Mouse (Mus musculus) small intestine, adult 2 months (tissue): Measurements from ENCODE around the gene Nr5a1.

Source experiments
- CTCF ChIP-seq: fragments of 200-500 bp; IDR thresholded peaks from 2 replicates; pipeline ENCODE4 v1.5.1; 2012; ENCODE audit warnings: low read depth, mild to moderate bottlenecking, control low read depth, inconsistent platforms, low read length, moderate library complexity, mixed read lengths; ENCODE audit not compliant: insufficient replicate concordance, insufficient read length; ENCODE audit errors: extremely low read depth
- POLR2A ChIP-seq: fragments of 200-500 bp; IDR thresholded peaks from 2 replicates; pipeline ENCODE4 v1.6.1; 2012; ENCODE audit warnings: low read depth, mild to moderate bottlenecking, control low read depth, inconsistent platforms, low read length, moderate library complexity

DNA sequence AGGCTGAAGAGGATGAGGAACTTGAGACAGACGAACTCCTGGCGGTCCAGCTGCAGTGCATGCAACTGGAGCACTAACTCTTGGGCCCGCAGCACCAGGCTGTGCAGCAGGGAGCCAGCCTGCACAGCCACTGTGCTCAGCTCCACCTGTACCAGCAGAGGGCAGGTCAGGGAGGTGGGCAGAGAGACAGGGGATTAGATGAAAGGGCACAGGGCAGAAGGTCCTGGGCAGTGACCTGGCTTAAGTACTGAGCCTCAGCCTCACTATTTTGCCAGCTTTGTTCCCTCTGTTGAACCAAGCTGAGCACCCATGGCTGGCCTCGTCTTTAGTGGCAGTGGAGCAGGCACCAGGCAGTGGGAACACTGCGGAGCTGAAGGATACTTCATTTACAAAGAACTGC lies 14.2 kb downstream of the Nr5a1 start:
- TF ChIP-seq CTCF: no peak
- no peak for TF ChIP-seq POLR2A
